Mouse (Mus musculus) forebrain, postnatal 0 days (tissue): ENCODE measurements around the gene Gm21822. TPM values are rescaled to one million over a fixed set of nuclear protein-coding genes. Genes with fewer than 3 reads are reported as not detected.
"Not testable (repeated sequence)": the region's sequence is repeated elsewhere in the genome, so short reads cannot be mapped to it uniquely, and the experiment has no call there.

Experiments
- ATAC-seq: fragments of 200-750 bp; cut with Nextera tagmentation; 2 replicates; pipeline ENCODE4 v1.8.0; 2017; ENCODE audit warnings: mild to moderate bottlenecking, moderate library complexity
- DNase-seq: peaks from one replicate; pipeline ENCODE4 v3.0.0-alpha.2; 2015
- H3K27ac ChIP-seq: fragments of 300-500 bp; sonication (generic); 2 replicates; pipeline ENCODE4 v1.5.1; 2014; ENCODE audit warnings: low read depth, mild to moderate bottlenecking, antibody characterized with exemption, low read length, moderate library complexity, mixed read lengths
- H3K27me3 ChIP-seq: fragments of 300-500 bp; sonication (generic); 2 replicates; pipeline ENCODE4 v1.6.1; 2014; ENCODE audit warnings: mild to moderate bottlenecking, low read length, mixed read lengths; ENCODE audit not compliant: insufficient read depth
- H3K36me3 ChIP-seq: fragments of 300-500 bp; sonication (generic); 2 replicates; pipeline ENCODE4 v1.6.1; 2014; ENCODE audit warnings: mild to moderate bottlenecking, moderate library complexity; ENCODE audit not compliant: insufficient read depth
- H3K4me1 ChIP-seq: fragments of 300-500 bp; sonication (generic); 2 replicates; pipeline ENCODE4 v1.6.1; 2014; ENCODE audit warnings: antibody characterized with exemption; ENCODE audit not compliant: insufficient read depth
- H3K4me2 ChIP-seq: fragments of 300-500 bp; sonication (generic); 2 replicates; pipeline ENCODE4 v1.6.1; 2014; ENCODE audit warnings: low read depth, mild to moderate bottlenecking, moderate library complexity
- H3K4me3 ChIP-seq: fragments of 300-500 bp; sonication (generic); 2 replicates; pipeline ENCODE4 v1.5.1; 2014; ENCODE audit warnings: low read depth, low read length, mixed read lengths
- H3K9ac ChIP-seq: fragments of 300-500 bp; sonication (generic); 2 replicates; pipeline ENCODE4 v1.6.1; 2014; ENCODE audit warnings: mild to moderate bottlenecking
- H3K9me3 ChIP-seq: fragments of 300-500 bp; sonication (generic); 2 replicates; pipeline ENCODE4 v1.6.1; 2016; ENCODE audit warnings: low read length
- WGBS: fragments of 180-500 bp; shearing (Covaris S2); extraction: QIAGEN DNeasy Blood & Tissue Kit; methylation state at CpG from one replicate; pipeline ENCODE4 v1.1.7; 2014; 5-methylcytosine and 5-hydroxymethylcytosine counted together
- polyA plus RNA-seq: library from polyadenylated mRNA; unstranded; fragments of >200 nt; fragmentation: Nextera tagmentation; extraction: Ambion mirVana; gene quantifications from 2 replicates; pipeline ENCODE4 v1.2.1, GENCODE M21; 2015
- total RNA-seq: library from RNA; depleted of rRNA; stranded (reverse); fragments of >200 nt; gene quantifications from 2 replicates; pipeline ENCODE4 v1.2.3, GENCODE M21; 2014; rRNA removed

Gene Gm21822
- total RNA-seq = not detected in 2 replicates
- polyA plus RNA-seq = not detected in 2 replicates

GRCm38 (mm10) chrY:18654182-18654581 is at the start of gene Gm21822:
TSS of gene Gm21822 (plus strand) at chrY:18654482.
- not testable (repeated sequence) for H3K36me3 ChIP-seq, DNase-seq, H3K9me3 ChIP-seq, H3K4me2 ChIP-seq, H3K27ac ChIP-seq, ATAC-seq, H3K4me1 ChIP-seq, H3K9ac ChIP-seq, H3K4me3 ChIP-seq, H3K27me3 ChIP-seq
- WGBS = no CpG with 5 or more reads among the region's 3 CpGs
